Mouse (Mus musculus) urinary bladder, postnatal 10 days (tissue): ENCODE measurements around the gene Tom1l2.

Source experiments
- DNase-seq: peaks from one replicate; pipeline ENCODE4 v3.0.0; 2022; ENCODE audit warnings: low spot score

Tom1l2 gene

DNA sequence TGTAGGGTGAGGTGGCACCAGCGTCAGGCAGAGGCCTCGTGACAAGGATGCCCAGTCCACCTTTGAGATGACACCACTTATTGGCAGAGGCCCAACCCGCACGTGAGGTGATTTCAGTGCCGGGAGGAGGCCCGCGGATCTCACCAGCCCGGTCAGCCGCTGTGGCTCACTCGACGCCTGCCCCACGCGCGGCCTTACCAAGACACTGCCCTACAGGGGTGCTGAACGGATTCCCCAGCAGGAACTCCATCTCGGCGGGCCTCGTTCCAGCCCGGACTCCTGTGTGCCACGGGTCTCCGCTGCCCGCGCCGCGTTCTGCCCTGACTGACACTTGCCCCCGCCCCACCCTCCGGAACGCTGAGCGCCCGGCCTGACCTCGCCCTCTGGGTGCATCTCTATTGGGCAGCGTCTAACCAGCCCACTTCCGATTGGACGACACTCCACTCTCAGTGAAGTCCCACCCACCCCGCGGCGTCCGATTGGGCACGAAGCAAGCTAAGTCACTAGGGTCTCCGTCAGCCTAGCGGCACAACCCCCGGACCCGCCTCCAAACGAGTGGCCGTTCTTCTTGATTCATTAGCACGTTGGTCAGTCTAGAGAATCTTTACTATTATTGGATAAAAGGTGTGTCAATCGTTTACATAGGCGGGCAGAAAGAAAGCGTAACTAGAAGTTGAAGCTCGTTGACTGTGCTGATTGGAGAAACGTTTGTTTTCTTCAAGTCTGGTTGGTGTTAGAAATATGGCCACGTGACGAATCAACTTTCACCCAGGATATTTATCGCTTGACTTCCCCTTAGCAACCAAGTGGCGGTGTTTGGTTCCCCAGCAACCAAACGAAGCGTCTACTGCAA is at the start of gene Tom1l2, which contains the start of gene Drc3:
TSS of gene Tom1l2 (minus strand) at position 347 of the 853 bp plus-strand sequence.
TSS of gene Drc3 (plus strand) at position 771 of the 853 bp plus-strand sequence.
- peak; percentile 96 for DNase-seq

DNA sequence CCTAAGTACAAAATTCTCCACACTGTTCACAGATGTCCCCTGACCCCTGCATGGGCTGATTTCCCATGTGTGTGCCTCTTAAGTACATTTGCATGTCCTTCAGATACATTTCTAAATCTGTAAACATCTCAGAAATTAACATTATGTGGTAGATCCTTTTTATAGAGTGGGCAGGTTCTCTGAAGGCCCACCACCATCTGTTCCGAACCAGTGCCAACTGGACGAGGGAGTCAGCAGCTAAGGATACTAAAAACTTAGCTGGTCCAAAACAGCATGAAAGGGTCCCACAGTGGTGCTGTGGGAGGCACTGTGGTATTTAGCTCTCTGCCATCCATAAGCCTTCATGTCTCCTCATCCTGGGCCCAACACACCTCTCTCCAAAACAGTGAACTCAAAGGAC is 44.5 kb upstream of the Tom1l2 start:
- DNase-seq, result no peak

DNA sequence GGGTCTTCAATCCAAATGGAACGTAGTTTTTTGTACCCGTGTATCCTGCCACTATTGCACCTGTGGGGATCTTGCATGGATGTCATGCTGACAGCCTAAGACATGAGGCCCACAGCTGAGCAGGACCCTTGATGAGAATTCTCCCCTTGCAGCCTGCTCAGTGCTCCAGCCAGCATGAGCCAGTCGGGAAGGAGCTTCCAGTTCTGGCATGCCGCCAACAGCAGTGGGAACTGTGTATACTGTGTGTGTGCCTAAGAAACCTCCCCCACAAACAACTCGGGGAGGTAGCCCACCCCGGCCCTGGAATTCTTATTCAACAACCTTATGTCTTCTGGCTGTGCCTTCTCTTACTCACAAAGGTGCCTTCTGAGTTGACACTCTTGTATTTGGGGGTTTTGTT is 43.8 kb upstream of the Tom1l2 start:
- DNase-seq, result no peak

DNA sequence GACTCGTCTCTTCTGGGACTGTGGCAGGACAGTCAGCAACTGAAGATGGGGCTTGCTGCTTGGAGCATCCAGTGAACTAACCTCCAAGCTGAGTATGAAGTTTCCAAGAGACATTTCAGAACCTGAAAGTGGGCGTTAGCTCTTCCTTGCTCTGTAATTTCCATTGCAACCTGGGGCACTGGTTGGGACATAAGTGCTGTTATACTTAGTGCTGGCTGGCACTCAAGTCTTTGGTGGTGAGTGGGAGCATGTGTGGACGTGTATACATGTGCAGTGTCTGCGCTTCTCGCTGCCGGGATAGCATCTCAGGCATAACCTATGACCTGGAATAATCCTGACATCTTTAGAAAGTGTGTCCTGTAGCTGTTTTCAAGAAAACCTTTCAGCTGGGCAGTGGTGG is 38.6 kb upstream of the Tom1l2 start:
- no peak for DNase-seq

DNA sequence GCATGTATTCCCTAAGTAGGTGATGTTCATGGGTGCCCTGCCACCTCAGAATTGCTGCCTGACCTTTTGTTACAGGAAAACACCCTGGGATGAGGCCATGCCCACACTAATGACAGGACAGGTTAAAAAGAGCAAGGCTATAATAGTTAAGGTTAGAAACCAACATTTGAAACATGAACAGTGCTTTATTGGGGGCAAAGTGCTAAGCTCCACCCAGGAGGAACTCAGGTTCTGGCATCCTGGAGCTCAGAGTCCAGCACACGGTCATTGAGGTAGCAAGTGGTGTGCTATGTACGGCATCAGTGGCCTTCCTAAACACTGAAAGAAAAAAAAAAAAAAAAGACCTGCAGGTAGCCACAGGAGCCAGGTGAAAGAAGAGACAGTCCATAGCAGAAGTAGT is 35.2 kb upstream of the Tom1l2 start:
- no peak for DNase-seq

DNA sequence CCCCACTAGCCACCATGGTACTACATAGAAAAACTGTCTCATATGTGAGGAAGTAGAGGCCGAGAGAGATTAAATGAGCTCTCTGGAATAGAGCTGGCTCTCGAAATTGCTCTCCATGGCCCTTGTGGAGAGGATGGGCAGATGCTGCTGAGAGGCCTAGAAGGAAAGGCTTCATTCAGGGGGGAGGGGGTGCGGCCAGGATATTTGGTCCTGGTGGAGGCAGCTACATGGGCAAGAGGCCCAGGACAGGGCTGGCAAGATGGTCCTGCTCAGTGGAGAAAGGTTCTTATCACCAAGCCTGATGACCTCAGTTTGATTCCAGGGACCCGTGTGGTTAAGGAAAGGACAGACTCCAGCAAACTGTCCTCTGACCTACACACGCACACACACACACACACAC is 33.2 kb upstream of the Tom1l2 start:
- no peak for DNase-seq

DNA sequence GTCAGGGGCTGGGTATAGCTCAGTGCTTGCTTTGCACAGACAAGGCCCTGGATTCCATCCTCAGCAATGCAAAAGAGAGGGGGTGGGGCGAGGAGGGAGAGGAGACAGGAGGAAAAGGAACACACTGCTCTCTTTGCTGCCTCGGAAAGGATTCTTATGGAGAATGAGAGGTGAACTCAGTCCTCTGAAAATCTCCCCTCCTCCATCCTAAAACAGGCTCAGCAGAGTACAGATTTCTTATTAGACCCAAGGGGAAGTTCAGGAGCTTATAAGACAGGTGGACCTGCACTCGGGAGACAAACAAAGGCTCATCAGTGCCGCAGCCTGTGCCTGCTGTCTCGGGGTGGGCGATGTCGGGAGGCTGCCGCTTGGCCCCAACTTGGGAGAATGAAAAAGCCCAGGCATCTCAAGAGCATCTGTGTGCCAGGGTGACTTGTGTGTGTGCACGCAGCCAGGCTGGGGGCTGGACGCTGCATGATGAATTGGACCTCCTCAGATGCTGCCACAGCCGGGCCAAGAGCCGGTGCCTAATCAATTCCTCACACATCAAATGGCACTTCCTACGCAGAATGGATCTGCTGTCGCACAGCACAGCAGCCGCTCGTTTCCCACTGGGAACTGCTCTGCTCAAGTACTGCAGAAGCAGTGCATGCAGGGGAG is 32.2 kb upstream of the Tom1l2 start:
- DNase-seq, result no peak

DNA sequence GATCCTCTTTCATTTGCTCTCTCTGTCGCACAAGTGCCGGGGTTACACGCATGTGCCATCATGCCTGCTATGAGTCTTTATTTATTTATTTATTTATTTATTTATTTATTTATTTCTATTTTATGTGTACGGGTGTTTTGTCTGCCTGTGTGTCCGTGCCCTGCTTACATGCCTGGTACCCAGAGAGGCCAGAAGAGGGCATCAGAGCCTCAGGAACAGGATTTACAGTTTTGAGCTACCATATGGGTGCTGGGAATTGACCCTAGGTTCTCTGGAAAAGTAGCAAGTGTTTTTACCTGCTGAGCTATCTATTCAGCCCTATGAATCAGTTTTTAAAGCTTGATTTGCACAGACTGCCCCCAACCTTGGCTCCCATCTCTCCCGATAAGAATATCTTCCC is 30.8 kb upstream of the Tom1l2 start:
- no peak for DNase-seq

DNA sequence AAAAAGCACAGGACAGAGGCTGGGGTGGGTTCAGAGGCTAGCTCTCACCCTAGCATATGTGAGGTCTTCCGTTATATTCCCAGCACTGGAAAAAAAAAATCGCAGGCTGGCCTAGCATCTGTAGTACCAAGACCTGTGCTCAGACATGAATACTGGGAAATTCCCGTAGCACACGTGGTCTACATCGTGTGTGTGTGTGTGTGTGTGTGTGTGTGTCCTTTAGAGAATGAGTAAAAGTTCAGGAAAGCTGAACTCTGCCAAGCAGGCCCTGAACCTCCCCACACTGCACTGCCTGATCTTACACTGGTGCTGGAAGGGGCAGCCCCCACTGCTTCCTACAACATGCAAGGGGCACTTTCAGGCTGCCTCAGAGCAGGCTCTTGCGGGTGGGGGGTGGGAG is 21.8 kb upstream of the Tom1l2 start:
- DNase-seq, result no peak

DNA sequence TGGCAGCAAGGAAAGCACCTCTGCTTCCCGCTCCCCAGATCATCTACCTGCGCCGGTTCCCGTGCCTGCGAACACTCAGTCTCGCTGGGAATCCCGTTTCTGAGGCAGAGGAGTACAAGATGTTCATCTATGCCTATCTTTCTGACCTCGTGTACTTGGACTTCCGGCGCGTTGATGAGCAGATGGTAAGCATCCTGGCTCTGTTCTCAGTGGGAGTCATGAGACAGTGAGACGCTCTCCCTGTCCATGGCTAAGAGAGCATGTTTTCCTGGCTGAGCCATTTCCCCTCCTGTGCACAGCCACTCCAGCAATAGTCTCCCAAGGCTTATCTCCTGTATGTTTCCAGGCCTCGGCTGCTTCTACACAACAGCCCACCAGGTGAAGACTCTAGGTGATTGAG is 17.7 kb upstream of the Tom1l2 start:
- DNase-seq, result no peak

DNA sequence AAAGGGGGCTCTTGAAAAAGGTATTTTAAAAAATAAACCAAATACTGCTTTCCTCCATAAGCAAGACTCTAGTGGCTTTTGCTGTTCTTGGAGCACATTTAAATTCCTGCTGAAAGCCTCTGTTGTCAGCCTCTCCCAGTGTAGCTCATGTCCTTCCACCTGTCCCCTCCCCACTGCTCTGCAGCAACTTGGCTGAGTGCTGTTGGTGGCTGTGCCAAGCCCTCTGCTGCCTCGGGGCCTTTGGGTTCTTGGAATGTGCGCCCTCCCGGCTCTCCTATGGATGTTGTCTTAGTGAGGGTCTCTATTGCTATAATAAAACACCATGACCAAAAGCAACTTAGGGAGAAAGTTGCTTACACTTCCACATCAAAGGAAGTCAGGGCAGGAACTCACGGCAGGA is 16.7 kb upstream of the Tom1l2 start:
- no peak for DNase-seq

DNA sequence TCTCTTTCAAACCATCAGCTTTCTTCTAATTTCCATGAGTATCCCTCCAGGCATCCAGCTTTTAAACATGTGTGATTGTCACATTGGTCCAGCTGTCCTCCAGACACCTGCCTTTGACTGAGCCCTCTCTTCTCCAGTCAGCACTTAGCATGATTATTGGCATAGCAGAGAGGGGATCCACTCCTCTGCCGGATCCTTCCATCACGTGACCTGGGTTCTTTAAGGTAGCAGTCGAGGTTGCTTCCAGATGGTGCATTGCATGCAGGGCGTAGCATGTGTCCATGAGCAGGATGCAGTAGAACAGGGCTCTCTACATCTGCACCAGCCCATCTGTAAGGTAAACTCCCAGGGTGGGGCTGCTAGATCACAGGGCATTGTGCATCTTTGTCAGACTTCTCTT is 16.2 kb upstream of the Tom1l2 start:
- DNase-seq, result no peak

DNA sequence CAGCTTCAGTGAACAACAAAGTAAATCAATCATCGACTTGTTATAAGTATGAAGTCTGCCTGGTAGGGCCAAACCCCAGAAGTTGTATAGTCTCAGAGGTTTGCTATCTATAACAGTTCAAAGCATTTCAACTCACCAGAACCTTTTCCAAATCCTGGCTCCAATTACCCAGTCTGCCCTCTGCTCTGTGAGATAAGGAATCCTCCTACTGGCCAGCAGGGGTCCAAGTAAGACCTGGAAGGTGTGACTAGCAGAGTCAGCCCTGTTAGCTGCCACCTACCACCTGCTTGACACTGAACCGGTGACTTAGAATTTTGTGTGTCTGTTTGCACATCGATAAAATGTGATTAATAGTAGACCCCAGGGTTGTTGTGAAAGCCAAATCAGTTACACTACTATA is 14.6 kb upstream of the Tom1l2 start:
- no peak for DNase-seq

DNA sequence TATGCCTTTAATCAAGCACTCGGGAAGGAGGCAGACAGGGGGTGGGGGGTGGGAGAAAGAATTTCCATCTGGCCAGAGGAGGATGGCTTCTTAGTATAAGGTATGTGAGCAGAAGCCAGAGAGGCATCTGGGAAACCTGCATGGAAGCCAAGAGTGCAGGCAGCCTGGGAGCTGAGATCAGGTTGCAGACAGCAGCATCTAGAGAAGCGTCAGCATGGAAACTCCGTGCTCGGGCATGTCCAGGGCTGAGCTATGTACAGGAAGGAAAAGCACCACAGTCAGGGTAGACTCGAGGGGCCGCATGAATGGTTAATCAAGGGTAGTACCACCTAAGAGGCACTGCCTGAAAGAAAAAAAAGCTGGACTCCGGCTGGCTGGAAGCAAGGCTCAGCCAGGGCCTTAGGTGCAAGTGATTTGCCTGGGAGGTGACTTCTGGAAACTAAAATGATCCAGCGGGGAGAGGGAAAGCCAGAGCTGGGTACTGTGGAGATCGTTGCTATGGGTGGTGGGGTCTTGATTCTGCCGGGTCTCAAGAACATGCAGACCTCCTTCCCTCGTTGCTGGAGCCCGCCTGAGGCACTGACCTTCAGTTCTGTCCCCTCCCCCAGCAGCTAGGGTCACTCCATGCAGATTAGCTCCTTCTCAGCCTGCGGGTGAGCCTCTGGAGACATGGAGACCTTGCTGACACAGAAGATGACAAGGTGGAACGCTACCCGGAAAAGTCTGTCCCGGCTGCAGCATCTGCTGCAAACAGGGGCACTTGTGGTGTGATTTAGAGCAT is 13.7 kb upstream of the Tom1l2 start:
- DNase-seq, result no peak

DNA sequence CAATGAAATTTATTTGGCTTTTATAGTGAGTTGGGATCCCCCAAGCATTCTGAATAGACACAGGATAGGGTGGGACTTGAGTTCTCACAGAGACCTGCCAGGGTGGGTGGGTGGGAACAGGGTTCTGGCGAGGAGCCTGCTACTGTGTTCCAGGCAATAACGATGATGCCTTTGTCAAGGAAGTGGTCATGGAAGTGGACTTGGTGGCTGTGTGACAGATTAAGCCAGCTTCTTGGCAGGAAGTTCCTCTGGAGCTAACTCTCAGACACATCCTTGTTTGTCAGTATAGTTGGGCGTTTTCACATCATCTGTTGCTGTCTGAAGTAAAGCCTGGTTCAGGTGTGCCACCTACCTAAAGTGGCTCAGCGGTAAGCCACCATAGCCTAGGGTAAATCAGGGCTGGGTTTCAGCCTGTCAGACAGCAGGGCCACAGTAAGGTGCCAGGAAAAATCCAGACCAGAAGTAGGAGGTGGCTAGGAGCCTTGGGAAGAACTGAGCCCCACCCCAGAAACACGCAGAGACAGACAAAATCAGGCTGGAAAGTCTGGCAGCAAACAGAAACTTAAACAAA is 8.0 kb upstream of the Tom1l2 start:
- no peak for DNase-seq

DNA sequence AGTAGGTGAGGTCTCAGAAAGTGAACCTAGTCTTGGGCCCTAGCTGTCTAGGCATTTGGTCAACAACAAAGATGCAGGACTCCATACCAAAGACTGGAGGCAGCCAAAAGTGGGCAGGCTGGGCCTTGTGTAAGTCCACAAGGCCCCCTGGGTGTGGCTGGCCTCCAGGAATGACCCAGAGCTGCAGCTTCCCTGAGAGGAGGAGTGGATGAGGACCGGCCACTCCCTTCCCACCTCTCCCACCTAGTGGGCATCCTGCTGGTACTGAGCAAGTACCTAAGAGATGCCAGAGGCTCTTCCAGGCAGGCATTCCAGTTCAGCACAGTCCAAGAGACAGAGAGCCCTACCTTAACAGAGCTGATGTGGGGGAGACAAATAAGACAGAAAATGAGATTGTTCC is 7.2 kb upstream of the Tom1l2 start:
- DNase-seq, result no peak

DNA sequence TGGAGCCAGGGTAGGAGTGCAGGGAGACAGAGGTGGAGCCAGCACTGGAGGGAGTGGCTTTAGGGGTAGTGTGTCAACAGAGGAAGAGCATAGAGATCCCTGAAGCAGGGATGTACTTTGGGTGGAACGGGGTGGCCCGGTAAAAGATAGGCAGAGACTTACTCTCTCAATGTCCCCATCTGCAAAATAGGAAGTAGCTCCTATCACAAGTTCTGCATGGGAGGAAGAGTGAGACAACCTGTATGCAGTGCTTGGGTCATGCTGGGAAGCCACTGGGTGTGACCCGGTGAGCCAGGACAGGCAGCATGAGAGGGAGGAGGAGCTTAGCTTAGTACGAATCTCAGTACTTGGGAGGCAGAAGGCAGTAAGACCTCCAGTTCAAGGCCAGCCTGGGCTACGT is 6.4 kb upstream of the Tom1l2 start:
- DNase-seq, result no peak

DNA sequence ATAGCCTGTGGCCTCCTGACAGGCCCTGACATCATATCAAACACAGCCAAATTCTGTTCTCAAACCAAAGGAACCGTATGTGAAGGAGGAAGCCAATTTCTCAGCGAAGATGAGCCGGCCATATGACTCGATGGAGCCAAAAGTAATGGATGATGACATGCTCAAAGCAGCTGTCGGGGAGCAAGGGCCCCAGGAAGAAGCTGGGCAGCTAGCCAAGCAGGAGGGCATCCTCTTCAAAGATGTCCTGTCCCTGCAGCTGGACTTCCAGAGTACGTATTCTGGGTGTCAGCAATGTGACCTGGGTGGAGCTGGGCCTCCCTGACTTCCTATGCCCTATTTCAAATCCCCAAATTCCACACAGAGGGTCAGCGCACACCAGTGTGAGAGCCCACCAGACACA is 5.8 kb upstream of the Tom1l2 start:
- no peak for DNase-seq

DNA sequence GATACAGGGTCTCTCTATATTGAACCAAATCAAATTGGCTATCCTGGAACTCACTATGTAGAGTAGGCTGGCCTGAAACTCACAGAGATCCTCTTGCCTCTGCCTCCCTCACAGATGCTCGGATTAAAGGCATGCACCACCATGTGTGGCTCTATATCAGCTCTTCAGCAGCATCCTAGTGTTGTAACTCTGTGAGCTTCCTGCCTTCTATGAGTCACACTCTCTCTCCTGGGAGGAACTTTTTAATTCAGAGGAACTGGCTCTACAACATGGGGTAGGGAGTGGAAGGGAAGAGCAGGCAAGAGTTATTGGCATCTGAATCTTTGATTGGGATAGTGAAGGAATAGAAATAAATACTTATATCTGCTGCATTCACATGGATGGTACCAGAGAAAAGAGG is 4.4 kb upstream of the Tom1l2 start:
- DNase-seq, result no peak

DNA sequence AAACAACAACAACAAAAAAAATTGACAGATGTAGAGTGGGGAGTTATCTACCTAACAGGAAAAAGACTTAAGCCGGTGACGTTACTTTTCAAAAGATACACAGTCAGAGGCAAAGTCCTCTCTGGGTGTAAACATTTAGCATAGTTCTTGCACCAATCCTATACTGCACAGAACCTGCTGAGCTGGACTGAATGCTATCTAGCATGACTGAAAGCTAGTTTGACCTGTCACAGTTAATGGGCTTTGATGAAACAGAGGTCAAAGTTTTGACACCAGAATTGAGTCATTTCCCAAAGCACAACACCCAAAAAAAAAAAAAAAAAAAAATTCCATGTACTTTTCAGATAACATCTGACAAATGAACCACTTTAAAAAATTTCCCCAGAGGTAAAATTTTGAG is 3.2 kb upstream of the Tom1l2 start:
- no peak for DNase-seq

DNA sequence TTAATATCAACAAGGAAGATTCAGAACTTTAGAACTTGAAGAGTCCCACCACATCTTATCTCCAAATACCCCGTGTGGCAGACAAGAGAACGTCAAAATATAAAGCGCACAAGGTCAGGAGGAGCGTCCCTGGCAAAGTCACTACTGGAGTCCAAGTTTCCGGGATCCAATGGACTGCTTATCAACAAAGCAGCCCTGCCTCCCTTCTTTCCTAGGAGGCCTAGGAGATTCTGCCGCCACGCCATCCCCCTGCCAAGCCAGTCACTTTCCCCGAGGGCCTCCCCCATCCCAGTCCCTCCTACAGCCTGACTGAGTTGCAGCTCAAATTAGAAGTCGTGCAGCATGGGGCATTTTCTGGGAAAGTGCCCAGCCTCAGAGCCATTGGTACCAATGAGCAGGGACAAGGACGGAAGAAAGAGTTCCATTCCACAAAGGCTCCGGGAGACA is 757 bp downstream of the Tom1l2 start:
- DNase-seq, result no peak

DNA sequence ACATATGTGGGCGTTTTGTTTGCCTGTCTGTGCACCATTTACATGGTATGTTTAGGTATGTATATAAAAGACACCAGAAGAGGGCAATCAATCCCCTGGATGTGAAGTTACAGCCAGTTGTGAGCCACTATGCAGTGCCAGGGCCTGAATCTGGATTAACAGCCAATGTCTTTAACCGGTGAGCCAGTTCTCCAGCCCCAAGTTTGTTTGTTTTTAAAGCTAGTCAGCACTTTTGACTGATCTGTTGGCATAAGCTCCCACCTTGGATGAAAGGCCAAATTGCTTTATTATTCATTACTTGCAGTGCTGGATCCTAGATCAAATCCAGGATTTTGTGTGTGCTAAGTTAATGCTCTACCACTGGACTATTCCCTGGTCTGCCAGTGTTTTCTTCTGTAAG is 1.3 kb downstream of the Tom1l2 start:
- no peak for DNase-seq

DNA sequence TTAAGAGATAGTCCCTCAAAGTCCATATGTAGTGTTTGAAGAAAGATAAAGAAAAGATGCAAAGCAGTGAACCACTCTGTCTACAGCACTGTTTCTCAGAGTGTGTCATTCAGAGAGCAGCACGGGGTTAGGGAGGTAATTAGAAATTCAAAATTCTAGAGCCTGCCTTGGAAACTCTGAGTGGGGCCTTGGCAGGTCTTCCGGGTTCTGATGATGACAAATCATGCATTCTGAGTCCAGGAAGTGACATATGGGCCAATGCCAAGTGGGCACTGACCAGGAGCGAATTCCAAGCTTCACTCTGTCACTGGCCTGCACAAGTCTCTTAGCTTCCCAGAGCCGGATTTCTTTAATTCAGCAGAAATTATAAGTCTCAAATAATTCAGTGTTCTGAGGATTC is 6.2 kb downstream of the Tom1l2 start:
- DNase-seq, result no peak
